Mouse (Mus musculus): ENCODE measurements at regions not wholly inside any gene's neighbourhood (a gene's known extent, or its start where the extent isn't known, plus 50 kb on each side); places are given as distances from the start of the nearest gene placed in this dataset.

DNA sequence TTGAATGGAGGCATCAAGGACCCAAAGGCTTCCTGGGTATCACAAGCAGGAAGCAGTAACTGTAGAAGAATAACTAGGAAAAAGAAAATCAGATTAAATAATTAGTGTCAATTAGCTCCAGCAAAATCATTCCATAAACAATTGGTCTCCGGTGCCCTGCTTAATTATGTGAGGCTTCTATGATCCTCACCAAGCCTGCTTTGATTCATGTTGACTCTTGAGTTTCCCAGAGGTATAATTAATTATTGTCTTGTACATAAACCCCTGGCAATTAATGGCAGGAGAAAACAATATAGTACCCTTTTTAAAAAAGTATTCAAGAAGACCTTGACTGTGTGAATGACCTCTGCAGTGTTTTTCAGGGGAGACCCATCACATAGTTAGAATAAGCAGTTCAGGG, 61.5 kb upstream of the Sp8 start:
- no peak for DNase-seq (ENCODE audit: low spot score in 2 of 2)

DNA sequence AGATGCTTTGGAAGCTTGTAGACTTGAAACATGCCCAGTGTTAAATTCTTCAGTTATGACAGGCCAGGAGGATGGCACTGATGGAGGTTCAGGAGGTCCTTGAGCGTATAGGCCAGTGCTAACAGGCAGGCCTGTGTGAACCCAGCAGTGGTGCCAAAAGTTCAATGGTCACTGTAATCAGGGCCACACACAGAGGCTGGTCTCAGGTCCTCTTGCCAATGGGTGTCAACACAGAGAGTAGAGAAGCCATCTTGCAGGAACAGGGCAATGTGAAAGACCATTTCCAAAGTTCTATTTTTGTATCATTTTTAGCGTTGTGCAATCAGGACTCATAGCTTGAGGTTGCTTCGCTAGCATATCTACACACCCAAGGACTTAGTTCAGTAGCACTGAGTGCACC, 64.2 kb upstream of the Sp8 start:
- DNase-seq (ENCODE audit: low spot score in 2 of 2), result no peak

- DNase-seq (ENCODE audit: low spot score in 2 of 2), result no peak
Observed at GRCm38 (mm10) chr12:118775463-118776064, 70.6 kb upstream of the Sp8 start.

GRCm38 (mm10) chr12:118772790-118773189, 73.3 kb upstream of the Sp8 start:
- no peak for DNase-seq (ENCODE audit: low spot score in 2 of 2)

- DNase-seq (ENCODE audit: low spot score in 2 of 2), result no peak
Observed at GRCm38 (mm10) chr12:118766472-118766871, 79.7 kb upstream of the Sp8 start.

DNA sequence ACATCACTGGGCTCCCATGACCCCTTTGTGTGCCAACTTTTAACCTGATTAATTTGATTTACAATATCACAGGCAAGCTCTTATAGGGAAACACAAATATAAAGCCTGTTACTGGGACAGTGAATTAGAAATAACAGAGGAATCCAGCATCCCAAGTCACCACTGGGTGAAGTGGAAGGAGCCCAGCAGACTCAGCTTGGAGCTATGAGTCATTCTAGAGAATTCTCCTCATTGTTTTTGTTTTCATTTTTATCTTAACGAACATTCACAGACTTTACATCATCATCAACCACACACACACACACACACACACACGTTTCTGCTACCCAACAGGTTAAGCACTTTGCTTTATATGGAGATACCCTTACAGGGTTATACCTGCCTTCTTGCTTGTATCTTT, 92.1 kb upstream of the Sp8 start:
- DNase-seq (ENCODE audit: low spot score in 2 of 2), result no peak

GRCm38 (mm10) chr12:118739103-118739502, 107.0 kb upstream of the Sp8 start:
- no peak for DNase-seq (ENCODE audit: low spot score in 2 of 2)

GRCm38 (mm10) chr12:118725891-118726290, 120.2 kb upstream of the Sp8 start:
- DNase-seq (ENCODE audit: low spot score in 2 of 2), result no peak

- DNase-seq (ENCODE audit: low spot score in 2 of 2), result no peak
Observed at GRCm38 (mm10) chr12:118719878-118720573, 126.1 kb upstream of the Sp8 start.

DNA sequence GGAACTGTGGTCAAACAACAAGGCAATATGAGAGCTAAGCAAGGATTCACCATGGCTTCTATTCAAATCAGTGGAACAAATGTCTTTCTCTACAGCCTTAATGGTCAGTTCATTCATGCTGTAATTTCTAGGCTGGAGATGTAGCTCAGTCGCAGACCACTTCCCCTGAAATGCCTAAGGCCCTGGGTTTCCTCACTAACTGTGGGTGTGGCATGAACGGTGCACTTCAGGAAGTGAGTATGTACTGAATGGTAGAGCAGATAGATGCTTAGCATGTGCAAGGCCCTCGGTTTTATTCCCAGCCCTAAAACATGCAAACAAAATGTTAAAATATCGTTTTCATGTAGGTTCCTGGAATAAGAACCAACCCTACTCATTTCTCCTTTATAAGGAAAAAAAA, 129.3 kb upstream of the Sp8 start:
- DNase-seq (ENCODE audit: low spot score in 2 of 2), result no peak

GRCm38 (mm10) chr12:118706626-118707025, 139.5 kb upstream of the Sp8 start:
- DNase-seq (ENCODE audit: low spot score in 2 of 2), result no peak

GRCm38 (mm10) chr12:118704826-118705225, 141.3 kb upstream of the Sp8 start:
- DNase-seq (ENCODE audit: low spot score in 2 of 2), result no peak

- DNase-seq (ENCODE audit: low spot score in 2 of 2), result no peak
Observed at GRCm38 (mm10) chr12:118703730-118704129, 142.4 kb upstream of the Sp8 start.

DNA sequence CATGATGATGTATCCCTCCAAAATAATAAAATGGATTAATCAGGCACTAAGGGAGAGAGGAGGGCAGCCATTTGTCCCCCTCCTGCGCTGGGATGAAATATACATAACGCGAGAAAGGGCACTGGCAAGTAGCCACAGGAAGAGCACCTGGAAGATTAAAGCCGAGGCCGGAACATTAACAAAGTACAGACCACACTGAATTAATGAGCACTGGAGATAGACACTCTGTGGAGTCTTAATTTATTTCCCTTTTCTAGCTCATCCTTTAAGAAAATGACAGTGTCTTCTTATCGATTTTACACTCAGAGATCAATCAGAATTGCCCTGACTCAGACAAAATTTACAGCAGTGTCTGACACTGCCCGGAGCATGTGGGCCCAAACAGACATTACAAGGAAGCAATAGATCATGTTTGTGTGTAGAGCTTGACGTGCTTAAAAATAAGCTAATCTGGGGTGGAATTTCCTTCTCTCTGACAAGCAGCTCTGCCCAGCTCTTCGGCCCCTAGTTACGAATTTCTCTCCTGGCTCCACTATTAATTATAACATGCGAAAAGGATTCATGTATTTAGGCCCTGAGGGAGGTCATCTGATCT, 143.0 kb upstream of the Sp8 start:
- no peak for DNase-seq (ENCODE audit: low spot score in 2 of 2)

DNA sequence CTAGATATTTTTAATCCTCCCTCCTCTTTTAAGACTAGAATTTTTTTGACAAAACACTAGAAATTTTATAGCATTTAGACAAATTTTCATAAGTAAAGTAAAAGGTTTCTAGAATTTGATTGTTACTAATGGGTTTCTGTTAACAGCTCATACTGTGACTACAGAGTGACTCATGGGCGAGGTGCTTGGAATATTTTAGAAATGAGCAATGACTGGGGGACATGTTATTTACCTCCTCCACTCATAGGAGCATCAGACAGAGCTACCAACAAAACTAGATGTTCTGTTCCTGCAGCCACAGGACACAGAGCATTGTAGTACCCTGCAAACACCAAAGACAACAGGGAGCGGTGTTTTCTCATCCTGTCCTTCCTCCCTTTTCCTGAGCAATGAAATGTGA, 144.3 kb upstream of the Sp8 start:
- no peak for DNase-seq (ENCODE audit: low spot score in 2 of 2)

DNA sequence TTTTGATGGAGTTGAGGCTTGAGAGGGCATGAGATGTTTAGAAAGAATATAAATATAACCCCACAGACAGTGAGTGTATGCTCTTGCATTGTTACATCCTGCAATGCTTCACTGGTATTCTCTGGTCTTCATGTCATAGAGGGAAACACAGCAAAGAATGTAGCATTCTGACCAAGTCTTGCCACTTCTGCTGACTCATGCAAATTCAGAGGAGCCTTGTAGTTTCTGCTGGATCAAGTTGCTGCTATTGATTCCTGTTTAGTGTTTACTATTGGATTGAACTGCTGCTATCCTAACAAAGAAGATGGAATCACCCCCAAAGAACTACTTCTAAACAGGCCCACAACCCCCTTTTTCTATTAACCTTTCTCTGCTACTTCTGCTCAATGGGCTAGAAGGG, 148.0 kb upstream of the Sp8 start:
- DNase-seq (ENCODE audit: low spot score in 2 of 2), result no peak

DNA sequence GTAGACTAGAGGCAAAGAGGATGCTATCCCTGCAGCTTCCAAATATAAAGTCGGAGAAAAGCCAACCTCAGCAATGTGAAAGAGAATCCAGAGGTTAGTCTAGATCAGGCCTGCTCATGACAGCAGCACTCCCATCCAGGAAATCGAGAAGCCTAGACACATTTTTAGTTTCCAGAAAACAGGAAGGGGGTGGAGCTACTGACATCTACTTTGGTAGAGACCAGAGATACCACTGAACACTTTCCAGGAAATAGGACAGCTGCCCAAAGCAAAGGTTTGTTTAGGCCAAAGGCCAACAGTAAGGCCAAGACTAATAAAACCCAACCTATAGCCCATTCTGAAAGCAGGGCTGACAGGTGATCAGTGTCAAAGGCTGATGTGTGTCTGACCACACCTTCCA, 151.4 kb upstream of the Sp8 start:
- DNase-seq (ENCODE audit: low spot score in 2 of 2), result no peak

- no peak for DNase-seq (ENCODE audit: low spot score in 2 of 2)
Observed at GRCm38 (mm10) chr12:118682902-118683301, 163.2 kb upstream of the Sp8 start.

DNA sequence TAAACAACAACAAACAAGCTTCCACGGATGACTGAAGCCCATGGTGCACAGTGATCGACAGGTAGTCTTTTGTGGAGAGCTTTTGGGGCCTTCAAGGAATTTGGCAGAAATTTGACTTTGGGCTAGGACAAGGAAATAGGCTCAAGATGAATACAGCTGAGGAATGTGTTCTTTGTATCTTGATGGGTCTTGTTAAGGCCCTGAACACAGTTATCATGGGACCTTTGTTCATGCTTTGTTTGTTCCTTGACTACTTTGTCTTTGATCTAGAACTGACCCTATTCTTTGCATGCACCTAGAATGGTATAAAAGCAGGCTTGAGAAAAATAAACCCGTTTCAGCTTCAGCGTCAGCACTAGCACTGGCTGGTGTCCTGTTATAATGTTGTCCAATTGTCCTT, 168.1 kb upstream of the Sp8 start:
- DNase-seq (ENCODE audit: low spot score in 2 of 2), result no peak

DNA sequence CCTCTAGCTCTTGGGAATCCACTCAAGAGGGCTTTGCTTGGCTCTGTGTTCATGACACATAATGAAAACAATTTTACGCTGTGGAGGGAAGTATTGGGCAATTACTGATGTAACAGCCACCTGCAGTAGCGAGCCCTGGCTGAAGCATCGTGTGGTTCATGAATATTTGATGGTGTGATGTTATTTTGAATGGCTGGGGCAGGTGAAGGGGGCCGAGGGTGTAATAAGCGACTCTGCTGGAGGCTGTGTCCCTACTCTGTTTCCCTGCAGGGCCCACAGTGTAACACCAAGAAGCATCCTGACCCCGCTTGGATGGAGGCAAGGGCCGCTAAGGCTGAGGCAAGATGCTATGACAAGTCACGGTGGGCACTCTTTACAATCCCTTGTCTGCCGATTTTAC, 184.6 kb upstream of the Sp8 start:
- DNase-seq (ENCODE audit: low spot score in 2 of 2), result no peak

GRCm38 (mm10) chr12:118661214-118661486, 185.0 kb upstream of the Sp8 start:
- no peak for DNase-seq (ENCODE audit: low spot score in 2 of 2)

GRCm38 (mm10) chr12:118660384-118661213, 185.5 kb upstream of the Sp8 start:
- DNase-seq (ENCODE audit: low spot score in 2 of 2), result no peak
